Comparison of ENCODE assay signal across 12 mouse cellular contexts in genomic region chr4:141146491-141147033, GRCm38 (mm10). TPM values are rescaled to one million over a fixed set of nuclear protein-coding genes. Genes with fewer than 3 reads are reported as not detected.
A peak's percentile ranks its signal among the peaks of the same experiment; 100 is the strongest.
DNase-seq lines count a peak whose midpoint lies in the region; ATAC-seq and TF ChIP-seq lines count a peak whose summit lies in the region.
"Had no signal": no experiment of that assay in that cellular context is flagged by ENCODE, and none has a peak within 500 bp of the region (broad histone marks: within the 10 kb centered on the region; RNA-seq: fewer than 3 reads in every experiment).

No protein-coding gene starts in this region.

- TF ChIP-seq EP300 in MEL (IDR thresholded peaks at IDR 0.05; ENCODE audit: low read depth in 1 of 2, low read length in 2 of 2) = no peak

- TF ChIP-seq CTCF in forebrain, postnatal 0 days (IDR thresholded peaks at IDR 0.05; ENCODE audit: low read depth) = no peak
- peak; percentile 11 for TF ChIP-seq CTCF in layer of hippocampus, adult 2 months (conservative IDR thresholded peaks at IDR 0.05)
- peak; percentile 38 to 50 (median 39) for TF ChIP-seq CTCF in MEL (IDR thresholded peaks at IDR 0.05 in 2 of 3, conservative IDR thresholded peaks at IDR 0.05 in 1 of 3; ENCODE audit: control insufficient read depth in 1 of 3, insufficient read depth in 1 of 3, low read depth in 2 of 3, low read length in 3 of 3, poor library complexity in 1 of 3, severe bottlenecking in 1 of 3)

- H3K4me1 ChIP-seq in forebrain, postnatal 0 days (ENCODE audit: insufficient read depth) = peaks cover 19% of the 10 kb centered on the region
- H3K4me1 ChIP-seq in forebrain, embryonic 15.5 days = peaks cover 30% of the 10 kb centered on the region
- H3K4me1 ChIP-seq in MEL (ENCODE audit: control insufficient read depth in 1 of 2, insufficient read depth in 2 of 2, low read length in 2 of 2) = peaks cover 2 to 18% of the 10 kb centered on the region in 2 experiments; a peak in 3 of 4 replicates
- H3K4me1 ChIP-seq in liver, embryonic 12.5 days = peaks cover 44% of the 10 kb centered on the region

- WGBS in forebrain, postnatal 0 days = 94% methylated on average over 6 of the region's 6 CpGs
- WGBS in forebrain, embryonic 15.5 days = 95% methylated on average over 6 of the region's 6 CpGs
- WGBS in liver, embryonic 12.5 days (ENCODE audit: insufficient replicate concordance) = 80% methylated on average over 6 of the region's 6 CpGs

- H3K9me3 ChIP-seq in forebrain, postnatal 0 days (ENCODE audit: low read length) = no peaks in the 10 kb centered on the region
- H3K9me3 ChIP-seq in forebrain, embryonic 15.5 days = no peaks in the 10 kb centered on the region
- no peaks in the 10 kb centered on the region for H3K9me3 ChIP-seq in MEL (replicated peaks; ENCODE audit: insufficient read depth, low read length)
- no peaks in the 10 kb centered on the region for H3K9me3 ChIP-seq in liver, embryonic 12.5 days (replicated peaks)

- H3K36me3 ChIP-seq in forebrain, postnatal 0 days (ENCODE audit: insufficient read depth) = no peaks in the 10 kb centered on the region
- no peaks in the 10 kb centered on the region for H3K36me3 ChIP-seq in forebrain, embryonic 15.5 days
- H3K36me3 ChIP-seq in MEL (ENCODE audit: control insufficient read depth in 1 of 2, insufficient read depth in 2 of 2, low read length in 2 of 2) = peaks cover 0 to 10% of the 10 kb centered on the region in 2 experiments; a peak in 2 of 4 replicates
- H3K36me3 ChIP-seq in liver, embryonic 12.5 days = peaks cover 4% of the 10 kb centered on the region

- 0 out of 2 replicates have a peak overlapping the region, but pooled peaks have one; percentile 57 for H3K4me2 ChIP-seq in forebrain, postnatal 0 days (ENCODE audit: low read depth)
- no peak overlapping the region for H3K4me2 ChIP-seq in forebrain, embryonic 15.5 days (replicated peaks)
- peak overlapping the region; percentile 76 for H3K4me2 ChIP-seq in liver, embryonic 12.5 days

- no peak overlapping the region for H3K4me3 ChIP-seq in forebrain, postnatal 0 days (ENCODE audit: low read depth, low read length)
- no peak overlapping the region for H3K4me3 ChIP-seq in forebrain, embryonic 15.5 days
- no peak overlapping the region for H3K4me3 ChIP-seq in layer of hippocampus, adult 2 months
- H3K4me3 ChIP-seq in MEL (ENCODE audit: control insufficient read depth in 1 of 2, insufficient read depth in 1 of 2, low read depth in 2 of 2, low read length in 2 of 2) = peak overlapping the region; percentile 61 to 71; a peak in 2 of 4 replicates
- no peak overlapping the region for H3K4me3 ChIP-seq in liver, embryonic 12.5 days

- H3K79me2 ChIP-seq in MEL (ENCODE audit: control insufficient read depth, insufficient read depth, low read length, poor library complexity) = peaks cover 29% of the 10 kb centered on the region

- H3K27me3 ChIP-seq in forebrain, postnatal 0 days (ENCODE audit: insufficient read depth, low read length) = no peaks in the 10 kb centered on the region
- H3K27me3 ChIP-seq in forebrain, embryonic 15.5 days = 0 out of 2 replicates have a peak, but pooled peaks cover 3% of the 10 kb centered on the region
- H3K27me3 ChIP-seq in MEL (ENCODE audit: control insufficient read depth in 1 of 2, insufficient read depth in 2 of 2, low read length in 2 of 2) = no peaks in the 10 kb centered on the region
- no peaks in the 10 kb centered on the region for H3K27me3 ChIP-seq in liver, embryonic 12.5 days (replicated peaks)

- DNase-seq in forebrain, postnatal 0 days = no peak
- no peak for DNase-seq in layer of hippocampus, adult 2 months (ENCODE audit: low spot score in 2 of 2)
- no peak for DNase-seq in layer of hippocampus, postnatal 14 days (ENCODE audit: low spot score in 2 of 2)
- DNase-seq in MEL (ENCODE audit: low read depth, low spot score) = peak; percentile 64
- DNase-seq in spleen, postnatal 36 days (ENCODE audit: low spot score in 2 of 2) = no peak
- no peak for DNase-seq in spleen, adult 12 weeks (ENCODE audit: low spot score)
- DNase-seq: cerebellum, adult 11 months; right cerebral cortex, adult 18-20 months; thymus, adult 2 months had no signal

- no peak overlapping the region for H3K9ac ChIP-seq in forebrain, postnatal 0 days
- no peak overlapping the region for H3K9ac ChIP-seq in forebrain, embryonic 15.5 days (replicated peaks)
- H3K9ac ChIP-seq in MEL (ENCODE audit: control insufficient read depth, low read depth, low read length, poor library complexity, severe bottlenecking) = peak overlapping the region; percentile 80
- H3K9ac ChIP-seq in liver, embryonic 12.5 days = no peak overlapping the region

- H3K27ac ChIP-seq in forebrain, postnatal 0 days (ENCODE audit: low read depth, low read length) = no peak overlapping the region
- no peak overlapping the region for H3K27ac ChIP-seq in forebrain, embryonic 15.5 days (replicated peaks)
- H3K27ac ChIP-seq in layer of hippocampus, adult 2 months = no peak overlapping the region
- peak overlapping the region; percentile 95 for H3K27ac ChIP-seq in MEL (ENCODE audit: control insufficient read depth, low read depth, low read length)
- H3K27ac ChIP-seq in liver, embryonic 12.5 days = peak overlapping the region; percentile 92; the same call in 1 of the 2 replicates

- no peak; the same call in 1 of the 2 replicates for TF ChIP-seq RAD21 in MEL (IDR thresholded peaks at IDR 0.05; ENCODE audit: low read depth, low read length)

- no peak for TF ChIP-seq POLR2A in MEL (IDR thresholded peaks at IDR 0.05; ENCODE audit: control insufficient read depth in 1 of 2, insufficient read depth in 1 of 2, low read depth in 1 of 2, low read length in 2 of 2, poor library complexity in 1 of 2)

- no peak for ATAC-seq in forebrain, postnatal 0 days
- ATAC-seq in forebrain, embryonic 15.5 days (replicated peaks) = no peak
- ATAC-seq in liver, embryonic 12.5 days = no peak

TF ChIP-seq in MEL, 35 proteins besides CTCF, POLR2A, EP300 and RAD21:
- TF ChIP-seq MYC (IDR thresholded peaks at IDR 0.05; ENCODE audit: low read depth, low read length) (peak; percentile 65), USF1 (IDR thresholded peaks at IDR 0.05; ENCODE audit: low read depth, low read length) (peak; percentile 33; the same call in 1 of the 2 replicates), MAZ (IDR thresholded peaks at IDR 0.05; ENCODE audit: low read depth, low read length) (no peak), MAX (IDR thresholded peaks at IDR 0.05; ENCODE audit: low read length) (peak; percentile 77; the same call in 1 of the 2 replicates), MXI1 (IDR thresholded peaks at IDR 0.05; ENCODE audit: low read depth, low read length) (0 out of 2 replicates have a peak, but pooled peaks have one; percentile 26)

RNA-seq across cellular contexts. Expression of gene Fbxo42, which starts 1.2 kb away (rescaled TPM):
- 12.4 and 18.0 TPM in 2 replicates for total RNA-seq in forebrain, postnatal 0 days (2014; rRNA removed)
- polyA plus RNA-seq in forebrain, postnatal 0 days (2015; fragmentation: Nextera tagmentation; extraction: Ambion mirVana) = 9.9 and 13.1 TPM in 2 replicates
- polyA plus RNA-seq in forebrain, embryonic 15.5 days (2015; fragmentation: Nextera tagmentation; extraction: Ambion mirVana) = 25.0 and 26.5 TPM in 2 replicates
- 10 to 100 TPM; 21.2 to 22.8 TPM for total RNA-seq in layer of hippocampus, adult 2 months (2021)
- total RNA-seq in layer of hippocampus, postnatal 14 days (2021) = 10 to 100 TPM; 22.6 to 24.9 TPM
- total RNA-seq in MEL (2012; rRNA removed) = 10.1 and 11.2 TPM in 2 replicates
- polyA plus RNA-seq in MEL (2012; ENCODE audit: insufficient read depth in 1 of 2, insufficient read length in 2 of 2, low read depth in 1 of 2, low replicate concordance in 2 of 2, missing spikeins in 1 of 2) = 100 to 1,000 TPM in 1 of 2 experiments, 10 to 100 TPM in 1; 23.1 to 260 TPM
- polyA plus RNA-seq in liver, embryonic 12.5 days (2016; fragmentation: Nextera tagmentation; extraction: Ambion mirVana) = 21.6 and 26.0 TPM in 2 replicates

RNA-seq across cellular contexts. Expression of gene Szrd1, which starts 7.0 kb away (rescaled TPM):
- total RNA-seq in forebrain, postnatal 0 days (2014; rRNA removed) = 57.8 and 60.5 TPM in 2 replicates
- 17.2 and 17.5 TPM in 2 replicates for polyA plus RNA-seq in forebrain, postnatal 0 days (2015; fragmentation: Nextera tagmentation; extraction: Ambion mirVana)
- 26.3 and 30.9 TPM in 2 replicates for polyA plus RNA-seq in forebrain, embryonic 15.5 days (2015; fragmentation: Nextera tagmentation; extraction: Ambion mirVana)
- 10 to 100 TPM; 49.7 to 54.3 TPM for total RNA-seq in layer of hippocampus, adult 2 months (2021)
- total RNA-seq in layer of hippocampus, postnatal 14 days (2021) = 10 to 100 TPM; 49.8 to 63.7 TPM
- 63.0 and 64.4 TPM in 2 replicates for total RNA-seq in MEL (2012; rRNA removed)
- 100 to 1,000 TPM in 1 of 2 experiments, not detected in 1; 137 TPM for polyA plus RNA-seq in MEL (2012; ENCODE audit: insufficient read depth in 1 of 2, insufficient read length in 2 of 2, low read depth in 1 of 2, low replicate concordance in 2 of 2, missing spikeins in 1 of 2)
- 21.3 and 22.1 TPM in 2 replicates for polyA plus RNA-seq in liver, embryonic 12.5 days (2016; fragmentation: Nextera tagmentation; extraction: Ambion mirVana)

RNA-seq across cellular contexts. Expression of gene Spata21, which starts 58.4 kb away (rescaled TPM):
- 0.08 and 0.67 TPM in 2 replicates for total RNA-seq in forebrain, postnatal 0 days (2014; rRNA removed)
- 0.31 and 0.68 TPM in 2 replicates for polyA plus RNA-seq in forebrain, postnatal 0 days (2015; fragmentation: Nextera tagmentation; extraction: Ambion mirVana)
- 0.53 TPM in 1 of 2 replicates, not detected in the other for polyA plus RNA-seq in forebrain, embryonic 15.5 days (2015; fragmentation: Nextera tagmentation; extraction: Ambion mirVana)
- total RNA-seq in layer of hippocampus, adult 2 months (2021) = not detected
- under 1 TPM; 0.24 to 0.37 TPM for total RNA-seq in layer of hippocampus, postnatal 14 days (2021)
- not detected in 2 replicates for total RNA-seq in MEL (2012; rRNA removed)
- not detected for polyA plus RNA-seq in MEL (2012; ENCODE audit: insufficient read depth in 1 of 2, insufficient read length in 2 of 2, low read depth in 1 of 2, low replicate concordance in 2 of 2, missing spikeins in 1 of 2)
- 0.05 TPM in 1 of 2 replicates, not detected in the other for polyA plus RNA-seq in liver, embryonic 12.5 days (2016; fragmentation: Nextera tagmentation; extraction: Ambion mirVana)
- total RNA-seq: monocyte, adult 5-6 weeks had no signal

Comparison
In these comparisons a context has a peak if more than half of its experiments do, and no peak if none do; other contexts are left out.
1. H3K27ac ChIP-seq: peak in MEL (single experiment) and liver, embryonic 12.5 days (single experiment); none in forebrain, postnatal 0 days (single experiment), forebrain, embryonic 15.5 days (single experiment) and layer of hippocampus, adult 2 months (single experiment).
2. H3K4me3 ChIP-seq: peak in MEL (2 of 2); none in forebrain, postnatal 0 days (single experiment), forebrain, embryonic 15.5 days (single experiment), layer of hippocampus, adult 2 months (single experiment) and liver, embryonic 12.5 days (single experiment).